Mouse (Mus musculus) forebrain, postnatal 0 days (tissue): ENCODE measurements around the gene Mocs1. TPM values are rescaled to one million over a fixed set of nuclear protein-coding genes. Genes with fewer than 3 reads are reported as not detected.
A peak's percentile ranks its signal among the peaks of the same experiment; 100 is the strongest.

ENCODE experiments used
- ATAC-seq: fragments of 200-750 bp; cut with Nextera tagmentation; 2 replicates; pipeline ENCODE4 v1.8.0; 2017; ENCODE audit warnings: mild to moderate bottlenecking, moderate library complexity
- DNase-seq: peaks from one replicate; pipeline ENCODE4 v3.0.0-alpha.2; 2015
- H3K27ac ChIP-seq: fragments of 300-500 bp; sonication (generic); 2 replicates; pipeline ENCODE4 v1.5.1; 2014; ENCODE audit warnings: low read depth, mild to moderate bottlenecking, antibody characterized with exemption, low read length, moderate library complexity, mixed read lengths
- H3K27me3 ChIP-seq: fragments of 300-500 bp; sonication (generic); 2 replicates; pipeline ENCODE4 v1.6.1; 2014; ENCODE audit warnings: mild to moderate bottlenecking, low read length, mixed read lengths; ENCODE audit not compliant: insufficient read depth
- H3K36me3 ChIP-seq: fragments of 300-500 bp; sonication (generic); 2 replicates; pipeline ENCODE4 v1.6.1; 2014; ENCODE audit warnings: mild to moderate bottlenecking, moderate library complexity; ENCODE audit not compliant: insufficient read depth
- H3K4me1 ChIP-seq: fragments of 300-500 bp; sonication (generic); 2 replicates; pipeline ENCODE4 v1.6.1; 2014; ENCODE audit warnings: antibody characterized with exemption; ENCODE audit not compliant: insufficient read depth
- H3K4me2 ChIP-seq: fragments of 300-500 bp; sonication (generic); 2 replicates; pipeline ENCODE4 v1.6.1; 2014; ENCODE audit warnings: low read depth, mild to moderate bottlenecking, moderate library complexity
- H3K4me3 ChIP-seq: fragments of 300-500 bp; sonication (generic); 2 replicates; pipeline ENCODE4 v1.5.1; 2014; ENCODE audit warnings: low read depth, low read length, mixed read lengths
- H3K9ac ChIP-seq: fragments of 300-500 bp; sonication (generic); 2 replicates; pipeline ENCODE4 v1.6.1; 2014; ENCODE audit warnings: mild to moderate bottlenecking
- H3K9me3 ChIP-seq: fragments of 300-500 bp; sonication (generic); 2 replicates; pipeline ENCODE4 v1.6.1; 2016; ENCODE audit warnings: low read length
- CTCF ChIP-seq: sonication (generic); IDR thresholded peaks from 2 replicates; pipeline ENCODE4 v1.5.1; 2016; ENCODE audit warnings: antibody characterized with exemption, control low read depth, low read depth
- WGBS: fragments of 180-500 bp; shearing (Covaris S2); extraction: QIAGEN DNeasy Blood & Tissue Kit; methylation state at CpG from one replicate; pipeline ENCODE4 v1.1.7; 2014; 5-methylcytosine and 5-hydroxymethylcytosine counted together
- polyA plus RNA-seq: library from polyadenylated mRNA; unstranded; fragments of >200 nt; fragmentation: Nextera tagmentation; extraction: Ambion mirVana; gene quantifications from 2 replicates; pipeline ENCODE4 v1.2.1, GENCODE M21; 2015
- total RNA-seq: library from RNA; depleted of rRNA; stranded (reverse); fragments of >200 nt; gene quantifications from 2 replicates; pipeline ENCODE4 v1.2.3, GENCODE M21; 2014

The Mocs1 gene
- total and polyA plus RNA-seq, 2 experiments from 2014 or later, result 4.2 to 12.7 TPM

GRCm38 (mm10) chr17:49450922-49451321, 22.8 kb downstream of the Mocs1 start:
- Histone ChIP-seq H3K27ac (no peak overlapping the region), H3K4me1 (0 out of 2 replicates have a peak, but pooled peaks cover 2% of the 10 kb centered on the region), H3K27me3 (no peaks in the 10 kb centered on the region), H3K4me2 (no peak overlapping the region), H3K9ac (no peak overlapping the region), H3K4me3 (no peak overlapping the region), H3K36me3 (peaks cover 8% of the 10 kb centered on the region; the same call in 1 of the 2 replicates), H3K9me3 (no peaks in the 10 kb centered on the region)
- ATAC-seq (no peak), DNase-seq (no peak)
- WGBS, result 94% methylated on average over 6 of the region's 6 CpGs
- no peak for TF ChIP-seq CTCF

GRCm38 (mm10) chr17:49456334-49456733, 28.2 kb downstream of the Mocs1 start:
- H3K4me1 ChIP-seq, result no peaks in the 10 kb centered on the region
- H3K27me3 ChIP-seq, result no peaks in the 10 kb centered on the region
- H3K27ac ChIP-seq, result no peak overlapping the region
- no peak for DNase-seq
- H3K36me3 ChIP-seq, result peaks cover 4% of the 10 kb centered on the region; the same call in 1 of the 2 replicates
- ATAC-seq, result no peak
- TF ChIP-seq CTCF, result no peak
- H3K9ac ChIP-seq, result no peak overlapping the region
- no peak overlapping the region for H3K4me2 ChIP-seq
- 78% methylated on average over 4 of the region's 4 CpGs for WGBS
- no peak overlapping the region for H3K4me3 ChIP-seq
- H3K9me3 ChIP-seq, result no peaks in the 10 kb centered on the region

- Histone ChIP-seq H3K4me3 (no peak overlapping the region), H3K4me2 (no peak overlapping the region), H3K27ac (no peak overlapping the region), H3K36me3 (peaks cover 4% of the 10 kb centered on the region; the same call in 1 of the 2 replicates), H3K9ac (no peak overlapping the region), H3K9me3 (no peaks in the 10 kb centered on the region), H3K4me1 (no peaks in the 10 kb centered on the region), H3K27me3 (no peaks in the 10 kb centered on the region)
- DNase-seq, result no peak
- ATAC-seq, result no peak
- 97% methylated on average over 3 of the region's 3 CpGs for WGBS
- TF ChIP-seq CTCF, result no peak
Measured at GRCm38 (mm10) chr17:49457833-49458232, 29.7 kb downstream of the Mocs1 start.

- WGBS, result 97% methylated on average over 18 of the region's 18 CpGs
- no peaks in the 10 kb centered on the region for H3K27me3 ChIP-seq
- H3K4me1 ChIP-seq, result no peaks in the 10 kb centered on the region
- DNase-seq (no peak), ATAC-seq (no peak)
- H3K4me2 ChIP-seq, result no peak overlapping the region
- TF ChIP-seq CTCF, result no peak
- no peaks in the 10 kb centered on the region for H3K9me3 ChIP-seq
- H3K9ac ChIP-seq, result no peak overlapping the region
- H3K4me3 ChIP-seq, result no peak overlapping the region
- H3K27ac ChIP-seq, result no peak overlapping the region
- peaks cover 4% of the 10 kb centered on the region; the same call in 1 of the 2 replicates for H3K36me3 ChIP-seq
Measured at GRCm38 (mm10) chr17:49458386-49458785, 30.2 kb downstream of the Mocs1 start.

GRCm38 (mm10) chr17:49464884-49465283, 36.7 kb downstream of the Mocs1 start:
- H3K27ac ChIP-seq, result no peak overlapping the region
- 81% methylated on average over 3 of the region's 3 CpGs for WGBS
- no peak for ATAC-seq
- H3K27me3 ChIP-seq, result no peaks in the 10 kb centered on the region
- no peak overlapping the region for H3K4me2 ChIP-seq
- no peak overlapping the region for H3K9ac ChIP-seq
- no peaks in the 10 kb centered on the region for H3K9me3 ChIP-seq
- no peaks in the 10 kb centered on the region for H3K36me3 ChIP-seq
- no peak overlapping the region for H3K4me3 ChIP-seq
- TF ChIP-seq CTCF, result no peak
- H3K4me1 ChIP-seq, result no peaks in the 10 kb centered on the region; the same call in 1 of the 2 replicates
- no peak for DNase-seq

- Histone ChIP-seq H3K4me2 (no peak overlapping the region), H3K9ac (no peak overlapping the region), H3K9me3 (no peaks in the 10 kb centered on the region), H3K36me3 (no peaks in the 10 kb centered on the region), H3K4me3 (no peak overlapping the region), H3K27me3 (no peaks in the 10 kb centered on the region), H3K27ac (no peak overlapping the region), H3K4me1 (no peaks in the 10 kb centered on the region; the same call in 1 of the 2 replicates)
- 36% methylated on average over 4 of the region's 4 CpGs for WGBS
- ATAC-seq, result peak; percentile 42; the same call in 1 of the 2 replicates
- TF ChIP-seq CTCF, result peak; percentile 86
- DNase-seq, result peak; percentile 78
Measured at GRCm38 (mm10) chr17:49468223-49468622, 40.1 kb downstream of the Mocs1 start.

- no peak overlapping the region for H3K27ac ChIP-seq
- no peak overlapping the region for H3K9ac ChIP-seq
- H3K4me1 ChIP-seq, result no peaks in the 10 kb centered on the region
- DNase-seq (peak; percentile 29), ATAC-seq (peak; percentile 72)
- H3K27me3 ChIP-seq, result no peaks in the 10 kb centered on the region
- TF ChIP-seq CTCF, result no peak
- no peak overlapping the region for H3K4me3 ChIP-seq
- no peaks in the 10 kb centered on the region for H3K36me3 ChIP-seq
- no peak overlapping the region for H3K4me2 ChIP-seq
- WGBS, result 56% methylated on average over 8 of the region's 8 CpGs
- no peaks in the 10 kb centered on the region for H3K9me3 ChIP-seq
Measured at GRCm38 (mm10) chr17:49472626-49473025, 44.5 kb downstream of the Mocs1 start.
